Mouse (Mus musculus) activated CD4-positive, CD25-positive, alpha-beta regulatory T cell, adult 4 months (primary cell): ENCODE data around the gene Ola1. TPM values are rescaled to one million over a fixed set of nuclear protein-coding genes. Genes with fewer than 3 reads are reported as not detected.

ENCODE experiments used
- ATAC-seq: one replicate; pipeline ENCODE4 v1.8.0; 2017
- polyA plus RNA-seq, 2 experiments: library from polyadenylated mRNA; unstranded; fragments of 100-300 nt; shearing (Covaris generic); gene quantifications; one replicate each; pipeline ENCODE4 v1.2.1; 2017

Gene Ola1
- polyA plus RNA-seq, 2 experiments from 2014 or later, result 79.2 to 103 TPM

- no peak for ATAC-seq
These were observed 154.7 kb downstream of the Ola1 start for GRCm38 (mm10) chr2:73063911-73064619.

- no peak for ATAC-seq
These were observed 158.5 kb downstream of the Ola1 start for GRCm38 (mm10) chr2:73060259-73060585.

- ATAC-seq, result peak; percentile 38
These were observed 159.0 kb downstream of the Ola1 start for GRCm38 (mm10) chr2:73059550-73060258.

GRCm38 (mm10) chr2:73058344-73058743, 160.4 kb downstream of the Ola1 start:
- no peak for ATAC-seq

- no peak for ATAC-seq
These were observed 161.1 kb downstream of the Ola1 start for GRCm38 (mm10) chr2:73057589-73057988.

- ATAC-seq, result no peak
These were observed 162.4 kb downstream of the Ola1 start for GRCm38 (mm10) chr2:73056090-73056956.

GRCm38 (mm10) chr2:73053791-73054490, 164.8 kb downstream of the Ola1 start:
- ATAC-seq, result peak; percentile 74

- no peak for ATAC-seq
These were observed 168.3 kb downstream of the Ola1 start for GRCm38 (mm10) chr2:73050401-73050800.

GRCm38 (mm10) chr2:73049977-73050376, 168.7 kb downstream of the Ola1 start:
- ATAC-seq, result no peak

- no peak for ATAC-seq
These were observed 169.6 kb downstream of the Ola1 start for GRCm38 (mm10) chr2:73049001-73049684.

- no peak for ATAC-seq
These were observed 171.5 kb downstream of the Ola1 start for GRCm38 (mm10) chr2:73047061-73047741.

GRCm38 (mm10) chr2:73046576-73046975, 172.1 kb downstream of the Ola1 start:
- ATAC-seq, result no peak

GRCm38 (mm10) chr2:73045505-73045904, 173.2 kb downstream of the Ola1 start:
- ATAC-seq, result no peak

Other genes with a start within 250 kb of the Ola1 start
- 10 to 100 TPM; 61.4 to 62.9 TPM for gene Sp3, start 238.5 kb downstream of the Ola1 start, polyA plus RNA-seq
- gene Gm11084, start 232.2 kb downstream of the Ola1 start, polyA plus RNA-seq, result not detected
- not detected for gene Sp9, start 53.0 kb upstream of the Ola1 start, polyA plus RNA-seq
- 1 to 10 TPM; 5.9 to 7.6 TPM for gene Scrn3, start 93.7 kb upstream of the Ola1 start, polyA plus RNA-seq
- gene Cir1, start 93.8 kb upstream of the Ola1 start, polyA plus RNA-seq, result 10 to 100 TPM; 14.5 to 29.3 TPM
- 10 to 100 TPM; 15.1 to 19.5 TPM for gene Gpr155, start 167.6 kb upstream of the Ola1 start, polyA plus RNA-seq